Mouse (Mus musculus) liver, adult 2 months (tissue): ENCODE results near the gene Tut7.

Source experiments
- CTCF ChIP-seq: fragments of 200-500 bp; IDR thresholded peaks from 2 replicates; pipeline ENCODE4 v1.5.1; 2011; ENCODE audit warnings: low read depth, low read length, control low read depth
- POLR2A ChIP-seq: fragments of 200-500 bp; IDR thresholded peaks from 2 replicates; pipeline ENCODE4 v1.6.1; 2011; ENCODE audit warnings: low read length, control low read depth; ENCODE audit not compliant: insufficient read depth; ENCODE audit errors: extremely low read depth

DNA sequence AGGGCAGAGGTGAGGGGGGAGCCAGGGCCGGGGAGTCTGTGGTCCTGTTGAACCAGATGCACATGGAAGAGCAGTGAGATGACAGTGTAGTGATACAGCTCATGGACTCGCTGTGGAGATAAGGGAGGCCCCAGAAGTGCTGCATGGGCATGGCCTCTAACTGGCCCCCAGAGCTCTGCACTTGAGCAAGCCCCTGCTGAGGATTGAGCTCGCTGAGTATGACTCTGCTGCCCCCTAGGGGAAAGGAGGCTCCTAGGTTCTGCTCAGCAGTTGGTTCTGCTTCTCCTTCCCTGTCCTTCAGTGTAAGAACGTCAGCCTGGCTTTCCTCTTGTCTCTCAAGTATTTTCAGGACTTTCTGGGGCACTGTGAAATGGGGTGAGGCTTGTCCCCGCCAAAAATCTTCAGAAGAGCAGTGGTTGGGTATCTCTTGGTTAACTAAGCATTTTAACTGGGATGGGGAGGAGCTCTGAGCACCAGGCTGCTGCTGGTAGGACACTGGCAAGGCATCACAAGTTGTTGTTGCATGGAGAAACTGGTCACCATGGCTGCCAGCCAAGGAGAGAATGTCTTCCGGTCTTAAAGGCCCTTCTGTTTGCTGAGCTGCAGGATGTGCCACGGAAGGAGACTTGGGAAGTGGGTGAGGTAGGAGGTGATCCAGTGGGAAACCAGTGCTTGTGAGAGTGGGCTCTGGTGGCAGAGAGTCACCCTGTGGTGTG is 94.4 kb downstream of the Tut7 start:
- TF ChIP-seq CTCF (peak; percentile 91), POLR2A (no peak)
